Mouse (Mus musculus) myocyte (in vitro differentiated cells): ENCODE results near the gene Wnt7b. TPM values are rescaled to one million over a fixed set of nuclear protein-coding genes. Genes with fewer than 3 reads are reported as not detected.

Experiments
- H3K27me3 ChIP-seq: one replicate; pipeline ENCODE4 v1.6.1; 2011; ENCODE audit not compliant: control insufficient read depth, insufficient read depth, insufficient read length
- H3K36me3 ChIP-seq: one replicate; pipeline ENCODE4 v1.6.1; 2011; ENCODE audit not compliant: control insufficient read depth, insufficient read depth
- H3K4me2 ChIP-seq: one replicate; pipeline ENCODE4 v1.6.1; 2011; ENCODE audit warnings: low read depth, control low read depth
- H3K4me3 ChIP-seq: one replicate; pipeline ENCODE4 v1.5.1; 2011; ENCODE audit warnings: mild to moderate bottlenecking, control low read depth, moderate library complexity
- H3K79me2 ChIP-seq: one replicate; pipeline ENCODE4 v1.6.1; 2011; ENCODE audit not compliant: control insufficient read depth, insufficient read depth
- H3ac ChIP-seq: one replicate; pipeline ENCODE4 v1.6.1; 2011; ENCODE audit not compliant: control insufficient read depth, insufficient read length
- CEBPB ChIP-seq: IDR thresholded peaks from 2 replicates; pipeline ENCODE4 v1.6.1; 2011; ENCODE audit warnings: mild to moderate bottlenecking, moderate library complexity; ENCODE audit not compliant: poor library complexity, insufficient read depth, severe bottlenecking
- E2F4 ChIP-seq: IDR thresholded peaks from one replicate; pipeline ENCODE4 v1.6.1; 2011; ENCODE audit warnings: mild to moderate bottlenecking, control low read depth, moderate library complexity; ENCODE audit not compliant: insufficient read depth
- MAX ChIP-seq: IDR thresholded peaks from one replicate; pipeline ENCODE4 v1.6.1; 2011; ENCODE audit warnings: low read depth, mild to moderate bottlenecking, control low read depth
- MYOD1 ChIP-seq, 3 experiments: IDR thresholded peaks; one replicate each; pipeline ENCODE4 v1.6.1; 2011; ENCODE audit warnings: control low read depth in 2 of 3, low read depth in 2 of 3, mild to moderate bottlenecking in 2 of 3, moderate library complexity in 1 of 3; ENCODE audit not compliant: insufficient read length in 2 of 3, control insufficient read depth in 1 of 3
- MYOG ChIP-seq, 3 experiments: IDR thresholded peaks; one replicate each; pipeline ENCODE4 v1.6.1; 2011; ENCODE audit warnings: control low read depth in 2 of 3, low read depth in 2 of 3, mild to moderate bottlenecking in 2 of 3; ENCODE audit not compliant: insufficient read length in 2 of 3, control insufficient read depth in 1 of 3, insufficient read depth in 1 of 3
- POLR2A ChIP-seq: IDR thresholded peaks from one replicate; pipeline ENCODE4 v1.6.1; 2011; ENCODE audit warnings: low read depth, mild to moderate bottlenecking, control low read depth, moderate library complexity; ENCODE audit not compliant: insufficient read length
- POLR2AphosphoS2 ChIP-seq: IDR thresholded peaks from one replicate; pipeline ENCODE4 v1.6.1; 2011; ENCODE audit warnings: low read depth, control low read depth; ENCODE audit not compliant: insufficient read length
- REST ChIP-seq: IDR thresholded peaks from one replicate; pipeline ENCODE4 v1.6.1; 2011; ENCODE audit warnings: mild to moderate bottlenecking, control low read depth, moderate library complexity; ENCODE audit not compliant: insufficient read depth, insufficient read length
- SRF ChIP-seq: IDR thresholded peaks from one replicate; pipeline ENCODE4 v1.6.1; 2011; ENCODE audit warnings: low read depth; ENCODE audit not compliant: control insufficient read depth, insufficient read length
- TCF12 ChIP-seq: IDR thresholded peaks from one replicate; pipeline ENCODE4 v1.6.1; 2011; ENCODE audit warnings: mild to moderate bottlenecking, control low read depth; ENCODE audit not compliant: poor library complexity, insufficient read depth, severe bottlenecking
- TCF3 ChIP-seq: IDR thresholded peaks from one replicate; pipeline ENCODE4 v1.6.1; 2011; ENCODE audit warnings: low read depth, control low read depth; ENCODE audit not compliant: insufficient read length
- USF1 ChIP-seq: IDR thresholded peaks from one replicate; pipeline ENCODE4 v1.6.1; 2011; ENCODE audit warnings: low read depth, mild to moderate bottlenecking, control low read depth, moderate library complexity
- polyA plus RNA-seq: library from polyadenylated mRNA; unstranded; fragments of >200 nt; fragmentation: generic; extraction: Trizol; gene quantifications from one replicate; pipeline ENCODE4 v1.2.1, GENCODE M21; 2012; ENCODE audit warnings: missing spikeins

Gene Wnt7b
- polyA plus RNA-seq, 1 experiment: 7.9 TPM

DNA sequence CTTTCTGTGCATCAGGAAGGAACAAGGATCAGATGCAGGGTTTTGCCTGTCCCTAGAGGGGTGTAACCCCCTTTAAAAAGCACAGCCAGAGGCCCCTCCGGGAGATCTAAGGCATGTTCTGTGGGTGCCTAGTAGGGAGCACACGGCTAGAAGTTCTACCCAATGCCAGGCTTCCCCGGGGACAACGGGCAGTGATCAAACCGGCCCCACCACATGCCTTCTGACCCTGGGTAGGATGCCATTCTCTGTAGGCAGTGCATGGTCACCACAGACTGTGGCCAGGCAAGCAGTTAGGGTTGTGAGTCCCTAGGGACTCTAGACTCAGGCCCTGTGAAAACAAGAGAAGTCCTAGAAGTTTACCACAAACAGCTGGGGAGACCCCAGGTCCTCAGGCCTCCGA lies 47.6 kb downstream of the Wnt7b start:
- peak; percentile 33 for TF ChIP-seq TCF12
- TF ChIP-seq E2F4: no peak
- no peak for TF ChIP-seq SRF
- TF ChIP-seq MYOD1 (IDR thresholded peaks at IDR 0.05; ENCODE audit: control insufficient read depth in 1 of 3, insufficient read length in 2 of 3, low read depth in 2 of 3): peak in 1 of 3 experiments; percentile 19
- TF ChIP-seq MYOG (IDR thresholded peaks at IDR 0.05; ENCODE audit: control insufficient read depth in 1 of 3, insufficient read depth in 1 of 3, insufficient read length in 2 of 3, low read depth in 2 of 3): peak in 1 of 3 experiments; percentile 17
- no peak for TF ChIP-seq TCF3
- no peaks in the 10 kb centered on the region for H3K79me2 ChIP-seq
- H3K36me3 ChIP-seq: no peaks in the 10 kb centered on the region
- H3K4me3 ChIP-seq: no peak overlapping the region
- H3K27me3 ChIP-seq: no peaks in the 10 kb centered on the region
- no peak overlapping the region for H3ac ChIP-seq
- peak overlapping the region; percentile 48 for H3K4me2 ChIP-seq

DNA sequence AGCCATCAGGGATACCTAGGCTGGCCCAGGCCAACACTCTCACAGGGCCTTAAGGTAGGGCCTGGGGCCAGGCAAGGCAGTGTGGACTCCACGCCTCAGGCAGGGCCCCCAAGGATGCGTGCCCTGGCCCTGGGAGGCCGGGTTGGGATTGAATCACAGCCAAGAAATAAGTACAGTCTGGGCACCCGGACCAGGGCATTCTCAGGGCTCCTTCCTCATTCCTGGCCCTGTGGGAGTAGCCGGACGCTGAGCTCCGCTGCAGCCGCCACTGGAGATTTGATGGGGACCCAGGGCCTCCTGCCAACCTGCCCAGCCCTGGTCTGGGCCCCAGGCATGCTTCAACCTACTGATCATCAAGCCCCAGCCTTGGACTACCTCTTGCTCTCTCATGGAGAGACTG lies 48.1 kb downstream of the Wnt7b start:
- TF ChIP-seq MYOD1 (IDR thresholded peaks at IDR 0.05; ENCODE audit: control insufficient read depth in 1 of 3, insufficient read length in 2 of 3, low read depth in 2 of 3): no peak
- no peak for TF ChIP-seq MYOG (IDR thresholded peaks at IDR 0.05; ENCODE audit: control insufficient read depth in 1 of 3, insufficient read depth in 1 of 3, insufficient read length in 2 of 3, low read depth in 2 of 3)
- TF ChIP-seq CEBPB: no peak
- TF ChIP-seq POLR2A: no peak
- no peak for TF ChIP-seq TCF3
- no peak for TF ChIP-seq MAX
- no peak for TF ChIP-seq E2F4
- no peak for TF ChIP-seq TCF12
- no peak for TF ChIP-seq USF1
- no peak for TF ChIP-seq REST
- TF ChIP-seq POLR2AphosphoS2: no peak
- TF ChIP-seq SRF: no peak
- Histone ChIP-seq H3ac (no peak overlapping the region), H3K4me2 (peak overlapping the region; percentile 48), H3K27me3 (no peaks in the 10 kb centered on the region), H3K4me3 (no peak overlapping the region), H3K79me2 (no peaks in the 10 kb centered on the region), H3K36me3 (no peaks in the 10 kb centered on the region)

DNA sequence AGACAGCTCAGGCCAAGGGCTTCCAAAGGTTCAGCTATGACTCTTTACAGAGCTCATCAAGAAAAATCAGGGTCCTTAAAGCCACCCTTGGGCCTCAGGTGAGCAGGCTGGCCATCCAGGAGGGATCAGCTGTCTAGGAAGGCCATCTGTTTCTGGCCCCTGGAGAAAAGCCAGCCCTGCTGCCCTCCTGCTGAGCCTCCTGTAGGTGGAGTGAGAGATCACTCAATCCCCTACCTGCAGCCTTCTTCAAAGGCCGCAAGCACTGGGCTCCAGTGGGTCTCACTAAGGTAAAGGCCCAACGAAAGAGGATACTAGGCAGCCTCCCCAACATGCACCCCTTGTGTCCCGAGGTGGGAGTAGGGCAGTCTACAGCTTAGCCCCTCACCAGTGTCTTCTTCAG lies 50.2 kb downstream of the Wnt7b start:
- Histone ChIP-seq H3K27me3 (no peaks in the 10 kb centered on the region), H3K4me3 (no peak overlapping the region), H3K79me2 (no peaks in the 10 kb centered on the region), H3K36me3 (no peaks in the 10 kb centered on the region), H3K4me2 (no peak overlapping the region), H3ac (no peak overlapping the region)
- TF ChIP-seq TCF3: no peak
- TF ChIP-seq POLR2A: no peak
- peak in 1 of 3 experiments; percentile 33 for TF ChIP-seq MYOG (IDR thresholded peaks at IDR 0.05; ENCODE audit: control insufficient read depth in 1 of 3, insufficient read depth in 1 of 3, insufficient read length in 2 of 3, low read depth in 2 of 3)
- no peak for TF ChIP-seq MAX
- TF ChIP-seq REST: no peak

DNA sequence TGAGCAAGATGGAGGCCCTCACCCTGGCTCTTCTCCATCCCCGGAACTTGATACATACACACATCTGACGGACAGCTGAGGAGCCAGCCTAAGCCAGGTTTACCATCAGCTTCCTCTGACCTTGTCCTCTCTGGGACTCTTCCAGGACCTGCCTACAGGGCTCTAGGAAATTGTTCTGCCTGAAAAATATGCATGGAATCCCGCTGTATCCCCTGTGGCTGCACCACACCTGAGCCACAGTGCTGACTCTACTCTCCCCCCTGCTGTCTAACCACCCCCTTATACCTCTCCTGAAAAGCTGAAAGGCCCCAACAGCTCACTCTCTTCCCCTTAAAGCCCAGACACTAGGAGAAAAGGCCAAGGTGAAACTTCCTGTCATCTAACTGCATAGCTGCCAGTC lies 52.4 kb downstream of the Wnt7b start:
- TF ChIP-seq POLR2AphosphoS2 (no peak), MYOG (IDR thresholded peaks at IDR 0.05; ENCODE audit: control insufficient read depth in 1 of 3, insufficient read depth in 1 of 3, insufficient read length in 2 of 3, low read depth in 2 of 3) (peak in 1 of 3 experiments; percentile 2)
- Histone ChIP-seq H3ac (no peak overlapping the region), H3K4me2 (no peak overlapping the region), H3K79me2 (no peaks in the 10 kb centered on the region), H3K27me3 (no peaks in the 10 kb centered on the region), H3K4me3 (no peak overlapping the region), H3K36me3 (no peaks in the 10 kb centered on the region)

DNA sequence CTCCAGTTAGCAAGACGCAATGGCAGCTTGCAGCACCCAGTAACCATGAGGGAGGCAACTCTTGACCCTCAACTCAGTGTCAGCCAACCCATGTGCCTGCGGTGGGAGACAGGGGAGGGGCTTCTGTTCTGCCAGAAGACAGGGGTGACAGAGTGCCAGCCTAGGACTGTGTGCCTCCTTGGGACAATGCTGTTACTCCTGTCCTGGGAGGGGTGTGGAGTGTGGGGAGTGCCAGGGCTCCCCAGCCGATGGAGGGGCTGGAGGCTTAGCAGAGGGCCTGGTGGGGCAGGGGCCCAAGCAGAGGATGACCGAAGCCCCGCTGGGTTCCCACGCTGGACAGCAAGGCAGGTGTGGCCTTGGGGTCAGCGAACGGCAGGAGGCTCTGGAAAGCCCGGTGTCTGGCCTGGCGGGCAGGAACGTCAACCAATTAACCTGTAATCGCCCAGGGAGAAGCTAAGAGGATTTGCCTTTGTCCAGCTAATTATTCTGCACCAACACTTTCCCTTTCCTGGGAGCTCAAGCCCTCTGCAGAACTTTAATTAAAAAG lies 57.8 kb downstream of the Wnt7b start:
- Histone ChIP-seq H3K4me2 (no peak overlapping the region), H3K79me2 (no peaks in the 10 kb centered on the region), H3K27me3 (no peaks in the 10 kb centered on the region), H3ac (no peak overlapping the region), H3K4me3 (no peak overlapping the region), H3K36me3 (no peaks in the 10 kb centered on the region)
- TF ChIP-seq POLR2AphosphoS2: no peak
- TF ChIP-seq MYOG (IDR thresholded peaks at IDR 0.05; ENCODE audit: control insufficient read depth in 1 of 3, insufficient read depth in 1 of 3, insufficient read length in 2 of 3, low read depth in 2 of 3): peak in 1 of 3 experiments; percentile 1
